Mouse (Mus musculus) neural tube, embryonic 13.5 days (tissue): ENCODE results near the gene Dstyk. TPM values are rescaled to one million over a fixed set of nuclear protein-coding genes. Genes with fewer than 3 reads are reported as not detected.
A peak's percentile ranks its signal among the peaks of the same experiment; 100 is the strongest.

Experiments used
- ATAC-seq: fragments of 200-750 bp; cut with Nextera tagmentation; 2 replicates; pipeline ENCODE4 v1.8.0; 2017; ENCODE audit warnings: low read depth, mild to moderate bottlenecking, moderate TSS enrichment, moderate library complexity
- H3K27ac ChIP-seq: fragments of 300-500 bp; sonication (generic); replicated peaks from 2 replicates; pipeline ENCODE4 v1.5.1; 2015; ENCODE audit warnings: moderate library complexity, mild to moderate bottlenecking, inconsistent platforms
- H3K27me3 ChIP-seq: fragments of 300-500 bp; sonication (generic); 2 replicates; pipeline ENCODE4 v1.6.1; 2015; ENCODE audit warnings: mild to moderate bottlenecking, inconsistent platforms
- H3K36me3 ChIP-seq: fragments of 300-500 bp; sonication (generic); 2 replicates; pipeline ENCODE4 v1.6.1; 2015; ENCODE audit warnings: mild to moderate bottlenecking, inconsistent platforms
- H3K4me1 ChIP-seq: fragments of 300-500 bp; sonication (generic); replicated peaks from 2 replicates; pipeline ENCODE4 v1.6.1; 2015; ENCODE audit warnings: inconsistent platforms
- H3K4me2 ChIP-seq: fragments of 300-500 bp; sonication (generic); 2 replicates; pipeline ENCODE4 v1.6.1; 2015; ENCODE audit warnings: inconsistent platforms, mild to moderate bottlenecking, moderate library complexity
- H3K4me3 ChIP-seq: fragments of 300-500 bp; sonication (generic); 2 replicates; pipeline ENCODE4 v1.5.1; 2015; ENCODE audit warnings: mild to moderate bottlenecking, inconsistent platforms
- H3K9ac ChIP-seq: fragments of 300-500 bp; sonication (generic); 2 replicates; pipeline ENCODE4 v1.6.1; 2015; ENCODE audit warnings: moderate library complexity, mild to moderate bottlenecking, inconsistent platforms
- H3K9me3 ChIP-seq: fragments of 300-500 bp; sonication (generic); 2 replicates; pipeline ENCODE4 v1.6.1; 2016; ENCODE audit warnings: inconsistent platforms
- WGBS: fragments of 180-500 bp; shearing (Covaris S2); methylation state at CpG from one replicate; pipeline ENCODE4 v1.1.7; 2015; 5-methylcytosine and 5-hydroxymethylcytosine counted together
- polyA plus RNA-seq: library from polyadenylated mRNA; unstranded; fragments of >200 nt; fragmentation: Nextera tagmentation; extraction: Ambion mirVana; gene quantifications from 2 replicates; pipeline ENCODE4 v1.2.1, GENCODE M21; 2015

Dstyk gene
- polyA plus RNA-seq, result 9.2 and 9.8 TPM in 2 replicates

GRCm38 (mm10) chr1:132417319-132418251, at the start of gene Dstyk:
TSS of gene Dstyk (plus strand) at chr1:132417555.
- WGBS, result under 1% methylated on average over 82 of the region's 85 CpGs
- no peaks in the 10 kb centered on the region for H3K36me3 ChIP-seq
- H3K27ac ChIP-seq, result peak within 1 kb of the TSS; percentile 96
- H3K4me1 ChIP-seq, result peaks cover 32% of the 10 kb centered on the region
- H3K9me3 ChIP-seq, result no peaks in the 10 kb centered on the region
- peak; percentile 98 for ATAC-seq
- H3K4me2 ChIP-seq, result peak within 1 kb of the TSS; percentile 71
- H3K4me3 ChIP-seq, result peak within 1 kb of the TSS; percentile 77
- peak within 1 kb of the TSS; percentile 90 for H3K9ac ChIP-seq
- no peaks in the 10 kb centered on the region for H3K27me3 ChIP-seq

GRCm38 (mm10) chr1:132367692-132368506, 49.5 kb upstream of the Dstyk start:
- Histone ChIP-seq H3K36me3 (peaks cover 11% of the 10 kb centered on the region; the same call in 1 of the 2 replicates), H3K9ac (no peak overlapping the region), H3K9me3 (no peaks in the 10 kb centered on the region), H3K27me3 (no peaks in the 10 kb centered on the region), H3K4me3 (no peak overlapping the region), H3K27ac (no peak overlapping the region), H3K4me1 (peaks cover 60% of the 10 kb centered on the region), H3K4me2 (no peak overlapping the region)
- ATAC-seq, result peak; percentile 82
- 34% methylated on average over 7 of the region's 7 CpGs for WGBS

- Histone ChIP-seq H3K4me2 (no peak overlapping the region), H3K4me1 (peaks cover 80% of the 10 kb centered on the region), H3K36me3 (peaks cover 3% of the 10 kb centered on the region; the same call in 1 of the 2 replicates), H3K9me3 (no peaks in the 10 kb centered on the region), H3K4me3 (no peak overlapping the region), H3K9ac (no peak overlapping the region), H3K27me3 (no peaks in the 10 kb centered on the region), H3K27ac (peak overlapping the region; percentile 79)
- WGBS, result 81% methylated on average over 9 of the region's 9 CpGs
- no peak for ATAC-seq
Observed at GRCm38 (mm10) chr1:132370681-132371173, 46.6 kb upstream of the Dstyk start.

GRCm38 (mm10) chr1:132371298-132372081, 45.9 kb upstream of the Dstyk start:
- peaks cover 80% of the 10 kb centered on the region for H3K4me1 ChIP-seq

GRCm38 (mm10) chr1:132372354-132372753, 45.0 kb upstream of the Dstyk start:
- ATAC-seq, result no peak
- no peaks in the 10 kb centered on the region for H3K9me3 ChIP-seq
- H3K4me2 ChIP-seq, result no peak overlapping the region
- 67% methylated on average over 5 of the region's 5 CpGs for WGBS
- no peaks in the 10 kb centered on the region for H3K27me3 ChIP-seq
- no peak overlapping the region for H3K4me3 ChIP-seq
- peak overlapping the region; percentile 46 for H3K9ac ChIP-seq
- H3K36me3 ChIP-seq, result peaks cover 3% of the 10 kb centered on the region; the same call in 1 of the 2 replicates
- peak overlapping the region; percentile 79 for H3K27ac ChIP-seq
- H3K4me1 ChIP-seq, result peaks cover 80% of the 10 kb centered on the region

More at GRCm38 (mm10) chr1:132371298-132372081, 45.9 kb upstream of the Dstyk start:
- ATAC-seq, result no peak
- Histone ChIP-seq H3K27me3 (no peaks in the 10 kb centered on the region), H3K4me3 (no peak overlapping the region), H3K9me3 (no peaks in the 10 kb centered on the region), H3K36me3 (peaks cover 3% of the 10 kb centered on the region; the same call in 1 of the 2 replicates), H3K9ac (0 out of 2 replicates have a peak overlapping the region, but pooled peaks have one; percentile 46), H3K4me2 (no peak overlapping the region), H3K27ac (peak overlapping the region; percentile 79)
- WGBS, result 52% methylated on average over 8 of the region's 8 CpGs

GRCm38 (mm10) chr1:132372896-132373534, 44.3 kb upstream of the Dstyk start:
- WGBS, result 86% methylated on average over 6 of the region's 6 CpGs
- no peaks in the 10 kb centered on the region for H3K9me3 ChIP-seq
- no peak for ATAC-seq
- no peak overlapping the region for H3K4me3 ChIP-seq
- H3K4me2 ChIP-seq, result no peak overlapping the region
- no peaks in the 10 kb centered on the region for H3K27me3 ChIP-seq
- peak overlapping the region; percentile 46 for H3K9ac ChIP-seq
- H3K27ac ChIP-seq, result peak overlapping the region; percentile 79
- peaks cover 10% of the 10 kb centered on the region; the same call in 1 of the 2 replicates for H3K36me3 ChIP-seq
- H3K4me1 ChIP-seq, result peaks cover 80% of the 10 kb centered on the region

- H3K9me3 ChIP-seq, result no peaks in the 10 kb centered on the region
- WGBS, result 28% methylated on average over 5 of the region's 5 CpGs
- no peak overlapping the region for H3K4me3 ChIP-seq
- peak; percentile 45 for ATAC-seq
- no peak overlapping the region for H3K9ac ChIP-seq
- H3K27ac ChIP-seq, result peak overlapping the region; percentile 79
- H3K36me3 ChIP-seq, result peaks cover 20% of the 10 kb centered on the region
- peaks cover 79% of the 10 kb centered on the region for H3K4me1 ChIP-seq
- peak overlapping the region; percentile 0; the same call in 1 of the 2 replicates for H3K4me2 ChIP-seq
- H3K27me3 ChIP-seq, result no peaks in the 10 kb centered on the region
Observed at GRCm38 (mm10) chr1:132374140-132374872, 43.0 kb upstream of the Dstyk start.

GRCm38 (mm10) chr1:132374873-132375244, 42.5 kb upstream of the Dstyk start:
- H3K27me3 ChIP-seq, result no peaks in the 10 kb centered on the region
- H3K9ac ChIP-seq, result no peak overlapping the region
- H3K36me3 ChIP-seq, result peaks cover 26% of the 10 kb centered on the region
- peak overlapping the region; percentile 0; the same call in 1 of the 2 replicates for H3K4me2 ChIP-seq
- no peak overlapping the region for H3K4me3 ChIP-seq
- no peak for ATAC-seq
- H3K27ac ChIP-seq, result peak overlapping the region; percentile 79
- 72% methylated on average over 3 of the region's 3 CpGs for WGBS
- no peaks in the 10 kb centered on the region for H3K9me3 ChIP-seq
- peaks cover 79% of the 10 kb centered on the region for H3K4me1 ChIP-seq

- WGBS, result 34% methylated on average over 4 of the region's 4 CpGs
- Histone ChIP-seq H3K27ac (peak overlapping the region; percentile 79), H3K36me3 (peaks cover 30% of the 10 kb centered on the region), H3K4me2 (no peak overlapping the region), H3K4me1 (peaks cover 78% of the 10 kb centered on the region), H3K9ac (no peak overlapping the region), H3K27me3 (no peaks in the 10 kb centered on the region), H3K4me3 (no peak overlapping the region), H3K9me3 (no peaks in the 10 kb centered on the region)
- peak; percentile 36; the same call in 1 of the 2 replicates for ATAC-seq
Observed at GRCm38 (mm10) chr1:132375256-132375655, 42.1 kb upstream of the Dstyk start.
